Mouse (Mus musculus) forebrain, embryonic 13.5 days (tissue): ENCODE data around the gene Stx4a. TPM values are rescaled to one million over a fixed set of nuclear protein-coding genes. Genes with fewer than 3 reads are reported as not detected.
"Not testable (repeated sequence)": the region's sequence is repeated elsewhere in the genome, so short reads cannot be mapped to it uniquely, and the experiment has no call there.

ENCODE experiments used
- ATAC-seq: fragments of 200-750 bp; cut with Nextera tagmentation; 2 replicates; pipeline ENCODE4 v1.8.0; 2017
- H3K27ac ChIP-seq: fragments of 300-500 bp; sonication (generic); 2 replicates; pipeline ENCODE4 v1.5.1; 2015; ENCODE audit warnings: inconsistent platforms, mild to moderate bottlenecking, moderate library complexity
- H3K27me3 ChIP-seq: fragments of 300-500 bp; sonication (generic); 2 replicates; pipeline ENCODE4 v1.6.1; 2015; ENCODE audit warnings: mild to moderate bottlenecking, inconsistent platforms
- H3K36me3 ChIP-seq: fragments of 300-500 bp; sonication (generic); 2 replicates; pipeline ENCODE4 v1.6.1; 2015; ENCODE audit warnings: mild to moderate bottlenecking, inconsistent platforms; ENCODE audit not compliant: poor library complexity, severe bottlenecking
- H3K4me1 ChIP-seq: fragments of 300-500 bp; sonication (generic); 2 replicates; pipeline ENCODE4 v1.6.1; 2015; ENCODE audit warnings: inconsistent platforms
- H3K4me2 ChIP-seq: fragments of 300-500 bp; sonication (generic); 2 replicates; pipeline ENCODE4 v1.6.1; 2015; ENCODE audit warnings: inconsistent platforms, mild to moderate bottlenecking, moderate library complexity
- H3K4me3 ChIP-seq: fragments of 300-500 bp; sonication (generic); 2 replicates; pipeline ENCODE4 v1.5.1; 2015; ENCODE audit warnings: mild to moderate bottlenecking, inconsistent platforms
- H3K9ac ChIP-seq: fragments of 300-500 bp; sonication (generic); 2 replicates; pipeline ENCODE4 v1.6.1; 2015; ENCODE audit warnings: mild to moderate bottlenecking, inconsistent platforms
- H3K9me3 ChIP-seq: fragments of 300-500 bp; sonication (generic); replicated peaks from 2 replicates; pipeline ENCODE4 v1.6.1; 2016; ENCODE audit warnings: inconsistent platforms
- WGBS: fragments of 180-500 bp; shearing (Covaris S2); methylation state at CpG from one replicate; pipeline ENCODE4 v1.1.7; 2015; 5-methylcytosine and 5-hydroxymethylcytosine counted together
- polyA plus RNA-seq: library from polyadenylated mRNA; unstranded; fragments of >200 nt; fragmentation: Nextera tagmentation; extraction: Ambion mirVana; gene quantifications from 2 replicates; pipeline ENCODE4 v1.2.1, GENCODE M21; 2015

Gene Stx4a
- polyA plus RNA-seq, 1 experiment from 2014 or later: 20.5 TPM

- WGBS: 74% methylated on average over 15 of the region's 15 CpGs
- Histone ChIP-seq H3K4me3 (no peak overlapping the region), H3K4me2 (no peak overlapping the region), H3K36me3 (peaks cover 45% of the 10 kb centered on the region), H3K9me3 (no peaks in the 10 kb centered on the region), H3K27ac (no peak overlapping the region), H3K9ac (peak overlapping the region; percentile 40; the same call in 1 of the 2 replicates), H3K27me3 (no peaks in the 10 kb centered on the region), H3K4me1 (peaks cover 17% of the 10 kb centered on the region; the same call in 1 of the 2 replicates)
- ATAC-seq: no peak
Observed at GRCm38 (mm10) chr7:127815954-127816821, 7.9 kb upstream of the Stx4a start.

GRCm38 (mm10) chr7:127817053-127817452 is 7.0 kb upstream of the Stx4a start:
- Histone ChIP-seq H3K4me3 (no peak overlapping the region), H3K27ac (no peak overlapping the region), H3K4me2 (no peak overlapping the region), H3K9ac (no peak overlapping the region), H3K9me3 (no peaks in the 10 kb centered on the region), H3K36me3 (peaks cover 36% of the 10 kb centered on the region), H3K4me1 (peaks cover 17% of the 10 kb centered on the region; the same call in 1 of the 2 replicates), H3K27me3 (no peaks in the 10 kb centered on the region)
- 88% methylated on average over 7 of the region's 7 CpGs for WGBS
- ATAC-seq: no peak

- H3K36me3 ChIP-seq: peaks cover 29% of the 10 kb centered on the region
- H3K9ac ChIP-seq: no peak overlapping the region
- no peaks in the 10 kb centered on the region for H3K27me3 ChIP-seq
- no peak overlapping the region; the same call in 1 of the 2 replicates for H3K27ac ChIP-seq
- no peak for ATAC-seq
- no peaks in the 10 kb centered on the region for H3K9me3 ChIP-seq
- peaks cover 22% of the 10 kb centered on the region; the same call in 1 of the 2 replicates for H3K4me1 ChIP-seq
- no peak overlapping the region for H3K4me3 ChIP-seq
- no peak overlapping the region for H3K4me2 ChIP-seq
- WGBS: 92% methylated on average over 5 of the region's 5 CpGs
Observed at GRCm38 (mm10) chr7:127817776-127818175, 6.3 kb upstream of the Stx4a start.

GRCm38 (mm10) chr7:127820836-127821509 is 3.1 kb upstream of the Stx4a start:
- ATAC-seq: no peak
- 75% methylated on average over 13 of the region's 13 CpGs for WGBS

GRCm38 (mm10) chr7:127822494-127822893 is 1.6 kb upstream of the Stx4a start:
- ATAC-seq: no peak
- Histone ChIP-seq H3K9ac (0 out of 2 replicates have a peak overlapping the region, but pooled peaks have one; percentile 92), H3K36me3 (peaks cover 5% of the 10 kb centered on the region; the same call in 1 of the 2 replicates), H3K27ac (no peak overlapping the region), H3K27me3 (no peaks in the 10 kb centered on the region), H3K4me3 (no peak overlapping the region), H3K9me3 (no peaks in the 10 kb centered on the region), H3K4me2 (no peak overlapping the region), H3K4me1 (peaks cover 27% of the 10 kb centered on the region)
- WGBS: 93% methylated on average over 3 of the region's 3 CpGs

More at GRCm38 (mm10) chr7:127820836-127821509, 3.1 kb upstream of the Stx4a start:
- peaks cover 9% of the 10 kb centered on the region; the same call in 1 of the 2 replicates for H3K36me3 ChIP-seq
- H3K4me2 ChIP-seq: no peak overlapping the region
- no peaks in the 10 kb centered on the region for H3K27me3 ChIP-seq
- no peak overlapping the region for H3K9ac ChIP-seq
- no peak overlapping the region for H3K4me3 ChIP-seq
- no peaks in the 10 kb centered on the region for H3K9me3 ChIP-seq
- H3K27ac ChIP-seq: no peak overlapping the region
- H3K4me1 ChIP-seq: peaks cover 29% of the 10 kb centered on the region

GRCm38 (mm10) chr7:127823236-127824171 is 590 bp upstream of the Stx4a start:
- peak; percentile 50 for ATAC-seq
- no peaks in the 10 kb centered on the region for H3K27me3 ChIP-seq
- peak overlapping the region; percentile 80 for H3K4me2 ChIP-seq
- no peaks in the 10 kb centered on the region for H3K9me3 ChIP-seq
- 56% methylated on average over 11 of the region's 11 CpGs for WGBS
- H3K4me1 ChIP-seq: peaks cover 27% of the 10 kb centered on the region
- H3K9ac ChIP-seq: peak overlapping the region; percentile 92
- no peaks in the 10 kb centered on the region for H3K36me3 ChIP-seq
- H3K4me3 ChIP-seq: peak overlapping the region; percentile 76
- H3K27ac ChIP-seq: peak overlapping the region; percentile 88

- H3K4me2 ChIP-seq: no peak overlapping the region
- H3K9me3 ChIP-seq: no peaks in the 10 kb centered on the region
- H3K9ac ChIP-seq: no peak overlapping the region
- H3K27me3 ChIP-seq: no peaks in the 10 kb centered on the region
- H3K36me3 ChIP-seq: no peaks in the 10 kb centered on the region
- no peak overlapping the region for H3K4me3 ChIP-seq
- WGBS: 84% methylated on average over 2 of the region's 2 CpGs
- peaks cover under 1% of the 10 kb centered on the region; the same call in 1 of the 2 replicates for H3K4me1 ChIP-seq
- no peak for ATAC-seq
- no peak overlapping the region for H3K27ac ChIP-seq
Observed at GRCm38 (mm10) chr7:127835550-127835949, 11.5 kb downstream of the Stx4a start.

- H3K27me3 ChIP-seq: no peaks in the 10 kb centered on the region
- no peaks in the 10 kb centered on the region for H3K36me3 ChIP-seq
- H3K27ac ChIP-seq: no peak overlapping the region
- 89% methylated on average over 5 of the region's 5 CpGs for WGBS
- H3K4me3 ChIP-seq: no peak overlapping the region
- ATAC-seq: no peak
- H3K9me3 ChIP-seq: no peaks in the 10 kb centered on the region
- peaks cover 7% of the 10 kb centered on the region for H3K4me1 ChIP-seq
- no peak overlapping the region for H3K4me2 ChIP-seq
- H3K9ac ChIP-seq: 0 out of 2 replicates have a peak overlapping the region, but pooled peaks have one; percentile 27
Observed at GRCm38 (mm10) chr7:127837473-127837872, 13.4 kb downstream of the Stx4a start.

- H3K9ac ChIP-seq, H3K9me3 ChIP-seq, H3K27me3 ChIP-seq, ATAC-seq, H3K36me3 ChIP-seq, H3K4me2 ChIP-seq, H3K27ac ChIP-seq, H3K4me3 ChIP-seq: not testable (repeated sequence)
- 84% methylated on average over 4 of the region's 4 CpGs for WGBS
- H3K4me1 ChIP-seq: peaks cover 12% of the 10 kb centered on the region
Observed at GRCm38 (mm10) chr7:127837878-127838277, 13.8 kb downstream of the Stx4a start.

- H3K27me3 ChIP-seq, H3K9ac ChIP-seq, ATAC-seq, H3K9me3 ChIP-seq, H3K36me3 ChIP-seq, H3K4me2 ChIP-seq, H3K27ac ChIP-seq, H3K4me3 ChIP-seq: not testable (repeated sequence)
- peaks cover 13% of the 10 kb centered on the region for H3K4me1 ChIP-seq
- WGBS: 70% methylated on average over 2 of the region's 2 CpGs
Observed at GRCm38 (mm10) chr7:127840031-127840430, 15.9 kb downstream of the Stx4a start.

- Histone ChIP-seq H3K4me3 (peak overlapping the region; percentile 68), H3K36me3 (0 out of 2 replicates have a peak, but pooled peaks cover 2% of the 10 kb centered on the region), H3K9me3 (no peaks in the 10 kb centered on the region), H3K27me3 (no peaks in the 10 kb centered on the region), H3K4me1 (peaks cover 13% of the 10 kb centered on the region), H3K9ac (peak overlapping the region; percentile 71), H3K27ac (peak overlapping the region; percentile 88), H3K4me2 (peak overlapping the region; percentile 99)
- 2% methylated on average over 15 of the region's 15 CpGs for WGBS
- ATAC-seq: peak; percentile 26
Observed at GRCm38 (mm10) chr7:127840886-127841285, 16.8 kb downstream of the Stx4a start.
